Mouse (Mus musculus) embryonic facial prominence, embryonic 11.5 days (tissue): ENCODE measurements around the gene Dync1i2. TPM values are rescaled to one million over a fixed set of nuclear protein-coding genes. Genes with fewer than 3 reads are reported as not detected.

ENCODE experiments used
- ATAC-seq: fragments of 200-750 bp; cut with Nextera tagmentation; replicated peaks from 2 replicates; pipeline ENCODE4 v1.8.0; 2017; ENCODE audit warnings: low read depth; ENCODE audit not compliant: insufficient number of reproducible peaks, low FRiP score, low TSS enrichment
- DNase-seq: peaks from one replicate; pipeline ENCODE4 v3.0.0-alpha.2; 2015; ENCODE audit warnings: low spot score
- H3K27ac ChIP-seq: fragments of 300-500 bp; sonication (generic); replicated peaks from 2 replicates; pipeline ENCODE4 v1.5.1; 2014; ENCODE audit warnings: mild to moderate bottlenecking, low read depth, low read length, control low read depth
- H3K27me3 ChIP-seq: fragments of 300-500 bp; sonication (generic); 2 replicates; pipeline ENCODE4 v1.6.1; 2014; ENCODE audit warnings: mild to moderate bottlenecking, low read length, moderate library complexity, mixed read lengths; ENCODE audit not compliant: control insufficient read depth, insufficient read depth
- H3K36me3 ChIP-seq: fragments of 300-500 bp; sonication (generic); replicated peaks from 2 replicates; pipeline ENCODE4 v1.6.1; 2014; ENCODE audit warnings: low read depth, mild to moderate bottlenecking, low read length, moderate library complexity, mixed read lengths; ENCODE audit not compliant: control insufficient read depth, insufficient read depth
- H3K4me1 ChIP-seq: fragments of 300-500 bp; sonication (generic); 2 replicates; pipeline ENCODE4 v1.6.1; 2014; ENCODE audit warnings: low read length, mixed read lengths; ENCODE audit not compliant: control insufficient read depth, insufficient read depth
- H3K4me2 ChIP-seq: fragments of 300-500 bp; sonication (generic); 2 replicates; pipeline ENCODE4 v1.6.1; 2014; ENCODE audit warnings: low read depth, mild to moderate bottlenecking, control low read depth, low read length, moderate library complexity
- H3K4me3 ChIP-seq: fragments of 300-500 bp; sonication (generic); 2 replicates; pipeline ENCODE4 v1.5.1; 2014; ENCODE audit warnings: low read depth, low read length, control low read depth
- H3K9ac ChIP-seq: fragments of 300-500 bp; sonication (generic); replicated peaks from 2 replicates; pipeline ENCODE4 v1.6.1; 2014; ENCODE audit warnings: mild to moderate bottlenecking, control low read depth, low read length
- H3K9me3 ChIP-seq: fragments of 300-500 bp; sonication (generic); replicated peaks from 2 replicates; pipeline ENCODE4 v1.6.1; 2016; ENCODE audit warnings: mild to moderate bottlenecking, low read length, inconsistent platforms, mixed read lengths; ENCODE audit not compliant: control insufficient read depth
- WGBS: fragments of 180-500 bp; shearing (Covaris S2); extraction: QIAGEN DNeasy Blood & Tissue Kit; methylation state at CpG from one replicate; pipeline ENCODE4 v1.1.7; 2014; 5-methylcytosine and 5-hydroxymethylcytosine counted together
- polyA plus RNA-seq: library from polyadenylated mRNA; unstranded; fragments of >200 nt; fragmentation: Nextera tagmentation; extraction: Ambion mirVana; gene quantifications from 2 replicates; pipeline ENCODE4 v1.2.1, GENCODE M21; 2014

The Dync1i2 gene
- polyA plus RNA-seq, 1 experiment from 2014 or later, result 167 TPM

DNA sequence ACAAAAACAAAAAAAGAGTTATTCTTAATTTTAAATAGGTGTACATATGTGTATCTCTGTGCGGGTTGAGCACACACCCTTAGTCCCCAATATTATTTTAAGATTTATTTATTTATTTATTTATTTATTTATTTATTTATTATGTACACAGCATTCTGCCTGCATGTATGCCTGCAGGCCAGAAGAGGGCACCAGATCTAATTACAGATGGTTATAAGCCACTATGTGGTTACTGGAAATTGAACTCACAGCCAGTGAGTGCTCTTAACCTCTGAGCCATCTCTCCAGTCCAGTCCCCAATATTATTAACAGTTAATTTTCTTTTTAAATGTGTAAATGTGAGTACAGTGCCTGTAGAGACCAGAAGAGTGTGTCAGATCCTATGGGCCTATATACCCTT is 33.7 kb upstream of the Dync1i2 start:
- H3K27me3 ChIP-seq, result no peaks in the 10 kb centered on the region
- WGBS, result 95% methylated on average over 1 of the region's 1 CpGs
- no peaks in the 10 kb centered on the region for H3K36me3 ChIP-seq

DNA sequence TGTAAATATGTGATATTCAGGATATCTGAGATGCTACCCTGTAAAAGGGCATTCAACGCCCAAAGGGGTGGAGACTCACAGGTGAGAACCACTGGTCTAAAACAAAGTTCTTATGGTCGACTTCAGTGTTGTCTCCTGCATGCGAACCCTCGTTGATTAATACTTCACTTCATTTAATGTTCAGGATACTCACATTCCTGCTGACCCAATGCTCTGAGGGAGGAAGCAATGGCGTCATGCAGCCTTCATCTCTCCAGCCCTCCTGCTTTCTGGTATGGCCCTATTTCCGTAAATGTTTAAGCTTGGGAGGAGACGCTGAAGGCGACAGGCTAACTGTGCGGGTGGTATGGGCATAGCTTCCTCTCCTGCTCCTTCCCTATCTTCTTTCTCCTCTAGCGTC is 31.8 kb upstream of the Dync1i2 start:
- Histone ChIP-seq H3K9ac (no peak overlapping the region), H3K36me3 (no peaks in the 10 kb centered on the region), H3K27me3 (no peaks in the 10 kb centered on the region), H3K4me2 (no peak overlapping the region), H3K4me3 (no peak overlapping the region), H3K27ac (no peak overlapping the region), H3K9me3 (no peaks in the 10 kb centered on the region), H3K4me1 (no peaks in the 10 kb centered on the region)
- DNase-seq, result no peak
- WGBS, result 89% methylated on average over 10 of the region's 10 CpGs
- no peak for ATAC-seq

More for the DNA sequence above, 33.7 kb upstream of the Dync1i2 start:
- Histone ChIP-seq H3K4me1 (no peaks in the 10 kb centered on the region), H3K9me3 (no peaks in the 10 kb centered on the region), H3K27ac (no peak overlapping the region), H3K4me2 (no peak overlapping the region), H3K4me3 (no peak overlapping the region), H3K9ac (no peak overlapping the region)
- ATAC-seq, result no peak
- DNase-seq, result no peak

DNA sequence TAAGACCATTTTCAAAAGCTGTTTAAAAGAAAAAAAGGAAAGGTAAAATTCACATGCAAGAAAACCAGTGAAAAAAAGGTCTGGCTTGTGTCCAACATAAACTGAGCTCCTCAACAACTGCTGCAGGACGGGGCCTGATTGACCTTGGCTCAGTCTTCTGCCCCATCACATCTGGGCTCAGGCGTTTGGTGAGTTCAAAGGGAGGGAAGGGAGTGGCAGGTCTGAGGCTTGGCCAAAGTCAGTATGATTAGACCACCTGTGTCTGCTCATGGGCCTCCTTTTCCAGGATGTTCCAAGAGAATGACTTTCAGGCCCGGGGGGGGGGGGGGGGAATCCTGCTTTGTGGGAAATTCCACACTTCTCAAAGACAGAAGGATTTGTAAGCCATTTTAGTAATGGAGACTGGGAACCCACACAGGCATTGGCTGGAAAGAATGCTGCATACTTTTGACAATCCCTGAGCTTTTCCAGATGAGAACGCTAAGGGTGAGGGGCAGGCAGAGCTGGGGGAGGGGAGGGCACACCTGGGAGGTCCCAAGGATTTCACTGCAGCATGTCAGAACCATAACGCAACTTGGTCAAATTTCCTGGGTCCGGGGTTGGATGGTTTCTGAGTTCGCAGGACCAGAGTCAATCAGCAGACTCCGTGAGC is 30.8 kb upstream of the Dync1i2 start:
- no peaks in the 10 kb centered on the region for H3K4me1 ChIP-seq
- DNase-seq (peak; percentile 21), ATAC-seq (no peak)
- H3K9ac ChIP-seq, result no peak overlapping the region
- no peaks in the 10 kb centered on the region for H3K36me3 ChIP-seq
- H3K27ac ChIP-seq, result no peak overlapping the region
- no peak overlapping the region for H3K4me3 ChIP-seq
- 46% methylated on average over 8 of the region's 8 CpGs for WGBS
- H3K9me3 ChIP-seq, result no peaks in the 10 kb centered on the region
- H3K27me3 ChIP-seq, result no peaks in the 10 kb centered on the region
- no peak overlapping the region for H3K4me2 ChIP-seq

DNA sequence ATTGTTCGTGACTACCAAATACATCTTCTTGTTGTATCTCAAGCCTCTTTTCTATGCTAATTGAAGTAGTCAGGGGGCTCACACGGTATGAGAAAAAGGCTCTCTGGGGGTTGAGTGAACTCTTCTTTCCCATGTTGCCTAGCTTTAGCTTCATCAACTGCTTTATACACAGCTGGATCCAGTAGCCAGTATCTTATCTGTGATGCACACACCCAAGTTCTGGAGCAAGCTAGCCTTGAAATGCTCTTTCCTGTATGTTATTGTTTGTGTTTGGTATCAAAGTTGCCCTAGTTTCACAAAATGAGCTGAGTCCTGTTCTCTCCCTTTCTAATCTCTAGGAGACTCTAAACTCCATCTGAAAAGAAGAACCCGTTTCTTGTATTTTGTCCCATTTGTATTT is 23.6 kb upstream of the Dync1i2 start:
- ATAC-seq (no peak), DNase-seq (no peak)
- Histone ChIP-seq H3K9ac (no peak overlapping the region), H3K4me2 (no peak overlapping the region), H3K9me3 (no peaks in the 10 kb centered on the region), H3K4me3 (no peak overlapping the region), H3K27me3 (no peaks in the 10 kb centered on the region), H3K36me3 (no peaks in the 10 kb centered on the region), H3K27ac (no peak overlapping the region), H3K4me1 (no peaks in the 10 kb centered on the region)
- WGBS, result 64% methylated on average over 3 of the region's 3 CpGs

DNA sequence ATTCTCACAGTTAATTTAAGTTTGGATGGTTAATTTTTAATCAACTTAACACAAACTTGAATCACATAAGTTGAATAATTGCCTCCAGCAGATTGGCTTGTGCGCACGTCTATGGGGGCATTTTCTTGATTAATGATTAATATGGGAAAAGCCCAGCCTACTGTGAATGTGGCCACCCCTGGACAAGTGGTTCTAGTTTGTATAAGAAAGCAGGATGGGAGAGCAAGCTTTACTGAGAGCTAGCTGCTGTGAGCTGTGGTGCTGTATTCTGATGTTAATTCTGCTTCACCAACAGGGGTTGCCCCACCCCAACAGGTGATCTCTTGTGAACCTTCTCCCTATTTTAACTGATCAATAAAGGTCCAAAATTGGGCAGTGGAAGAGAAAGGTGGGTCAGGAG is 22.6 kb upstream of the Dync1i2 start:
- no peak for DNase-seq
- H3K27me3 ChIP-seq, result no peaks in the 10 kb centered on the region
- no peaks in the 10 kb centered on the region for H3K36me3 ChIP-seq
- H3K27ac ChIP-seq, result no peak overlapping the region
- H3K4me2 ChIP-seq, result no peak overlapping the region
- H3K9ac ChIP-seq, result no peak overlapping the region
- 54% methylated on average over 2 of the region's 2 CpGs for WGBS
- ATAC-seq, result no peak
- H3K4me3 ChIP-seq, result no peak overlapping the region
- H3K9me3 ChIP-seq, result no peaks in the 10 kb centered on the region
- H3K4me1 ChIP-seq, result no peaks in the 10 kb centered on the region

DNA sequence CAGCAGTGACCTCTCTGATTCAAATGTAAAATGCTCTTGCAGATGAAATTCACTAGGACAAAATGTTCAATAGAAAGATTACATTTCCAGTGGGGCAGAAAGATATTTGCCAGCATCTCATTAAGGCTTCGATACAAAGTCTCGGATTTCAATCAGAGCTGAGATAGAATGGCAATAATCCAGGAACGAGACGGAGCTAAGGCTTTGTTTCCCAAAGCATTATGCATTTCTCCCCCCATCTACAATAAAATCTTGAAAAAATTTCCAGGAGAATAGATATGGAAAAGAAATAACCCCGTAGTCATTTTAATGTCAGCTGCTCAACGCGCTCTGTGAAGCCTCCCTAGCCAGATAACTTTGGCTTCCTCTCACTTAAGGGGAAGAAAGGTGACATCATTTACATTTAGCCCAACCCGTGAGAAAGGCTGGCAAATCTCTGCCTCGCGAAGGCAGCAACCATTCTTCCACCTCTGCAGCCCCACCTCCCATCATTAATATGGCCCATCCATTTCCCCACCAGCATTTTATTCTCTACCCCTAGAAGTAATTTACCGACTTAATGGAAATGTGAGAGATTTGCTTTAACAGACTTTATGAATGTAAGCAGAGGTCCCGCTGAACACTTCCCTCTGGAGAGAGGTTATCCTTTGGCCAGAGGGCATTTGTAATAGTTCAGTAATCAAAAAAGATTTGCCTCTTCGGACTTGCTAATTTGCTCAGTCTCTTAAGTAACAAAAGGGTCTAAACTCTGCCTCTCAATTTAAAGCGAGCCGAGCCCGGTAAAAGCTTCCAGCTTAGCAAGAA is 19.9 kb upstream of the Dync1i2 start:
- no peak overlapping the region for H3K4me3 ChIP-seq
- no peak overlapping the region for H3K9ac ChIP-seq
- no peaks in the 10 kb centered on the region for H3K36me3 ChIP-seq
- no peaks in the 10 kb centered on the region for H3K4me1 ChIP-seq
- no peaks in the 10 kb centered on the region for H3K27me3 ChIP-seq
- no peak for ATAC-seq
- WGBS, result 24% methylated on average over 16 of the region's 16 CpGs
- H3K4me2 ChIP-seq, result peak overlapping the region; percentile 19; the same call in 1 of the 2 replicates
- DNase-seq, result no peak
- H3K9me3 ChIP-seq, result no peaks in the 10 kb centered on the region
- no peak overlapping the region for H3K27ac ChIP-seq

DNA sequence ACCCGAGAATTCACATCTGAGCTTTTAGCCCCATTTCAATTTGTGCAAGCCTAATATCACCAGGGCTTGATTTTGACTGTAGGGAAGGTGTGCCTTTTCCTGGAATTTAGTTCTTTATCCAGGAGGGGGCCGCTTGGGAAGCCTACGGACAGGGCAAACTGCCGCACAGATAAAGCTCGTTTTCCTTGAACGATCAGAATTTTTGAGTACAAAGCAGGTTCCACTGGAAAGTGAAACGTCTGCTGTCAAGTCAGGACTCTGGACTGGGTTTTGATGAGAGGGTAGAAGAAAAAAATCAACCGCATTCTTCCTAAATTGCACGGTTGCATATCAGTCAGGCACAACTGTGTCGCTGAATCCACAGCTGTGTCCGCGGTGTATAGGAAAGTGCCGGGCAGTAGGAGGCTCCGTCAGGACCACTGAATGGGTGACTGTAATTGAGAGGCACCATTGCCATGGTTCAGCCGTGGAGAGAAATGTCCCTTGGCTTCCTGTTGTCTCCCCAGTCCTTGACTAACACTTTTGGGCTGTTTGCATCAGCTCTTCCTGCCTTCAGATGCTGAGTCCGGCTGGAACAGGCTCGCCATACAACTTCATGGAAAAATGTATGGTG is 19.2 kb upstream of the Dync1i2 start:
- no peak for ATAC-seq
- Histone ChIP-seq H3K4me3 (no peak overlapping the region), H3K27ac (no peak overlapping the region), H3K4me1 (no peaks in the 10 kb centered on the region), H3K27me3 (no peaks in the 10 kb centered on the region), H3K4me2 (no peak overlapping the region), H3K36me3 (no peaks in the 10 kb centered on the region), H3K9me3 (no peaks in the 10 kb centered on the region), H3K9ac (no peak overlapping the region)
- 33% methylated on average over 17 of the region's 17 CpGs for WGBS
- DNase-seq, result peak; percentile 43
